Mouse (Mus musculus) forebrain, embryonic 15.5 days (tissue): ENCODE data around the gene D5Ertd579e. TPM values are rescaled to one million over a fixed set of nuclear protein-coding genes. Genes with fewer than 3 reads are reported as not detected.

ENCODE experiments used
- ATAC-seq: fragments of 200-750 bp; cut with Nextera tagmentation; replicated peaks from 2 replicates; pipeline ENCODE4 v1.8.0; 2017; ENCODE audit warnings: mild to moderate bottlenecking, moderate TSS enrichment, moderate library complexity
- H3K27ac ChIP-seq: fragments of 300-500 bp; sonication (generic); replicated peaks from 2 replicates; pipeline ENCODE4 v1.5.1; 2015; ENCODE audit warnings: mild to moderate bottlenecking, inconsistent platforms
- H3K27me3 ChIP-seq: fragments of 300-500 bp; sonication (generic); 2 replicates; pipeline ENCODE4 v1.6.1; 2015; ENCODE audit warnings: inconsistent platforms
- H3K36me3 ChIP-seq: fragments of 300-500 bp; sonication (generic); 2 replicates; pipeline ENCODE4 v1.6.1; 2015; ENCODE audit warnings: mild to moderate bottlenecking, inconsistent platforms
- H3K4me1 ChIP-seq: fragments of 300-500 bp; sonication (generic); 2 replicates; pipeline ENCODE4 v1.6.1; 2015; ENCODE audit warnings: inconsistent platforms
- H3K4me2 ChIP-seq: fragments of 300-500 bp; sonication (generic); replicated peaks from 2 replicates; pipeline ENCODE4 v1.6.1; 2015; ENCODE audit warnings: mild to moderate bottlenecking, inconsistent platforms
- H3K4me3 ChIP-seq: fragments of 300-500 bp; sonication (generic); 2 replicates; pipeline ENCODE4 v1.5.1; 2015; ENCODE audit warnings: mild to moderate bottlenecking, inconsistent platforms
- H3K9ac ChIP-seq: fragments of 300-500 bp; sonication (generic); replicated peaks from 2 replicates; pipeline ENCODE4 v1.6.1; 2015; ENCODE audit warnings: mild to moderate bottlenecking, inconsistent platforms
- H3K9me3 ChIP-seq: fragments of 300-500 bp; sonication (generic); 2 replicates; pipeline ENCODE4 v1.6.1; 2016; ENCODE audit warnings: inconsistent platforms
- WGBS: fragments of 180-500 bp; shearing (Covaris S2); methylation state at CpG from one replicate; pipeline ENCODE4 v1.1.7; 2015; ENCODE audit warnings: mixed read lengths; 5-methylcytosine and 5-hydroxymethylcytosine counted together
- polyA plus RNA-seq: library from polyadenylated mRNA; unstranded; fragments of >200 nt; fragmentation: Nextera tagmentation; extraction: Ambion mirVana; gene quantifications from 2 replicates; pipeline ENCODE4 v1.2.1, GENCODE M21; 2015

D5Ertd579e gene
- polyA plus RNA-seq, 1 experiment from 2014 or later = 35.1 TPM

DNA sequence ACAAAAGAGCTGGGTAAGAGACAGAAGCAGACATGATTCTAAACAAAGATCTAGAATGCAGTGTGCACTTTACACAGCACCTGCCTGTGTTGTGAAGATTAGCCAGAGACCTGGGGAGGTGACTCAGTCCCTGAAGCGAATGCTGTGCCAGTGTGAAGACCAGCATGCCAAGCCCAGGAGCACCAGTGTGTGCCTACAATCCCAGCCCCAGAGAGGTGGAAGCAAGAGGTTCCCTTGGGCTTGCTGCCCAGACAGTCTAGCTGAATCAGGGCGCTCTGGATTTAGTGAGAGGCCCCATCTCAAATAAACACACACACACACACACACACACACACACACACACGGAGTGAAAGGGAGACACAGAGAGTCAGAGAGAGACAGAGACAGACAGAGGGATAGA is 22.1 kb upstream of the D5Ertd579e start:
- 70% methylated on average over 3 of the region's 3 CpGs for WGBS
- Histone ChIP-seq H3K4me3 (no peak overlapping the region), H3K9me3 (no peaks in the 10 kb centered on the region), H3K27me3 (no peaks in the 10 kb centered on the region), H3K4me2 (no peak overlapping the region), H3K36me3 (no peaks in the 10 kb centered on the region), H3K9ac (no peak overlapping the region), H3K4me1 (peaks cover 5% of the 10 kb centered on the region), H3K27ac (no peak overlapping the region)
- ATAC-seq = no peak

GRCm38 (mm10) chr5:36716816-36717215 is 21.0 kb upstream of the D5Ertd579e start:
- H3K4me2 ChIP-seq = no peak overlapping the region
- no peak overlapping the region for H3K9ac ChIP-seq
- no peak overlapping the region for H3K27ac ChIP-seq
- peaks cover 8% of the 10 kb centered on the region for H3K4me1 ChIP-seq
- H3K36me3 ChIP-seq = no peaks in the 10 kb centered on the region
- no peak overlapping the region for H3K4me3 ChIP-seq
- no peak for ATAC-seq
- H3K9me3 ChIP-seq = no peaks in the 10 kb centered on the region
- 68% methylated on average over 2 of the region's 2 CpGs for WGBS
- H3K27me3 ChIP-seq = no peaks in the 10 kb centered on the region

GRCm38 (mm10) chr5:36714832-36715231 is 19.0 kb upstream of the D5Ertd579e start:
- ATAC-seq = no peak
- Histone ChIP-seq H3K9ac (no peak overlapping the region), H3K9me3 (no peaks in the 10 kb centered on the region), H3K4me3 (no peak overlapping the region), H3K27me3 (no peaks in the 10 kb centered on the region), H3K36me3 (no peaks in the 10 kb centered on the region), H3K27ac (no peak overlapping the region), H3K4me2 (no peak overlapping the region), H3K4me1 (peaks cover 8% of the 10 kb centered on the region)
- 73% methylated on average over 3 of the region's 3 CpGs for WGBS

- Histone ChIP-seq H3K4me1 (peaks cover 8% of the 10 kb centered on the region), H3K9me3 (no peaks in the 10 kb centered on the region), H3K36me3 (no peaks in the 10 kb centered on the region), H3K27me3 (no peaks in the 10 kb centered on the region), H3K4me3 (no peak overlapping the region), H3K27ac (no peak overlapping the region), H3K4me2 (no peak overlapping the region), H3K9ac (no peak overlapping the region)
- ATAC-seq = no peak
- 86% methylated on average over 6 of the region's 6 CpGs for WGBS
Observed at GRCm38 (mm10) chr5:36713693-36714092, 17.9 kb upstream of the D5Ertd579e start.

DNA sequence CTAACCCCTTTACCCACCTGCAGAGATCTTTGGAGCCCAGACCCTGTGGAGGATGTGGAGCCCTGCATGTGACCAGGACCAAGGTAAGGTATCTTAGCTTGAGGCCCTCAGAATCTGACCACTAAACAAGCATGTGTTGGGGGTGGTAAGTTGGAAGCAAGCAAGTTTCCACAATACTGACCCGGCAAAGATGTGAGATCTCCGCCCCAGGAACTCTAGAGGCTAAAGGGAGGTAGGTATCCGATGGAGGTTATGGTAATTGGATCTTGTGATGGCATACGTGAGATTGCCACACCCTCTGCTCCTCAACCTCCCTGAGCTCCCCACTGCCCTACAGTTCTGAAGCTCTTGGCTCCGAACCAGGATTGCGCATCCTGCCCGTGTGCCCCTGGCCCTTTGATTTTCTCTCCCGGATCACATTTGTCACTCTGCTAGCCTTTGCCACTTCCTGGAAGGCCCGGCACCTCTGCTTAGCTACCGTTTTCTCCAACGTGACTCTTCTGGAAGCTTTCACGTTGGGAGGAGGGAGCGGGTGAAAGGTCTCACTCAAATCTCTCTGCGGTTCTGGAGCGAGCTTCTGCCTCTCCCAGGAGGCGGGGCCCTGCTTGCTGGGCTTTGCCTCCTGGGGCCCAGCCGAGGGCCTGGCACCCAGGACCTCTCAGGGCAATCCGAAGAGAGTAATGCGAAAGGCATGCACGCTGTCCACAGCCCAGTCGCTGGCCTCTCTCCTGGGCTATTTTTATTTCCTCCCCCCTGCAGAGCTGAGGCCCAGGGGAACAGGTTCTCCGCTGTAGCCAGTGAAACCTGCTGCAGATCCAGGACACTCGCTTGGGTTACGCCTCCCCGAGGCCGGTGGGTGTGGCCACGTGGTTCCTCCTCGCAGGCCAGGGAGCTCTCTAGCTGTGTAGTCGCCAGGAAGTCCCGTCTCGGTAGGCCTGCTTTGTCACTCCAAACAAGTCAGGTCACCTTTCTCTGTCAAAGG is 17.0 kb upstream of the D5Ertd579e start:
- H3K4me2 ChIP-seq = peak overlapping the region; percentile 40
- H3K9me3 ChIP-seq = no peaks in the 10 kb centered on the region
- peak overlapping the region; percentile 22 for H3K4me3 ChIP-seq
- peaks cover 8% of the 10 kb centered on the region for H3K4me1 ChIP-seq
- no peaks in the 10 kb centered on the region for H3K36me3 ChIP-seq
- no peaks in the 10 kb centered on the region for H3K27me3 ChIP-seq
- 8% methylated on average over 31 of the region's 31 CpGs for WGBS
- 0 out of 2 replicates have a peak, but pooled peaks have one; percentile 57 for ATAC-seq
- H3K27ac ChIP-seq = no peak overlapping the region
- peak overlapping the region; percentile 17 for H3K9ac ChIP-seq

DNA sequence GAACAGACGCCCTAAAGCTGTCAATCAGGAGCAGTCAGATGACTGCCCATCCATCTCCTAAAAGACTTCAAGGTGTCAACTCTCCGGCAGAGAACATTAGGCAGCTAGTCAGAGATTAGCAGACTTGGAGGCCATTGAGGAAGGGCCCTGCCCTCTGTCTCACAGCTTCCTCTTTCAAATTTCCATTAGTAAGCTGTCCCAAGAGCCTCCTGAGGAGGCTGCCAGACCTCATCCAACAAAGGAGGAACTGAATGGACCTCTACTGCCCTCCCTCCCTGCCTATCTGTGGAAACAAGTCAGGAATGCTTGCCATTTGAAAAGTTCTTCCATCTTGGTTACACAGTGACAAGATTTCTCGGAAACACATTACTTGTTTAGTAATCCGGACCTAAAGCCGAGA is 16.0 kb upstream of the D5Ertd579e start:
- Histone ChIP-seq H3K27me3 (no peaks in the 10 kb centered on the region), H3K4me3 (no peak overlapping the region), H3K27ac (no peak overlapping the region), H3K36me3 (no peaks in the 10 kb centered on the region), H3K9ac (no peak overlapping the region), H3K4me1 (peaks cover 8% of the 10 kb centered on the region), H3K4me2 (no peak overlapping the region), H3K9me3 (no peaks in the 10 kb centered on the region)
- ATAC-seq = no peak
- 43% methylated on average over 5 of the region's 5 CpGs for WGBS

- WGBS = 82% methylated on average over 5 of the region's 5 CpGs
- Histone ChIP-seq H3K9ac (no peak overlapping the region), H3K27ac (no peak overlapping the region), H3K36me3 (no peaks in the 10 kb centered on the region), H3K27me3 (no peaks in the 10 kb centered on the region), H3K4me1 (no peaks in the 10 kb centered on the region), H3K9me3 (no peaks in the 10 kb centered on the region), H3K4me2 (no peak overlapping the region), H3K4me3 (no peak overlapping the region)
- ATAC-seq = no peak
Observed at GRCm38 (mm10) chr5:36705792-36706191, 10.0 kb upstream of the D5Ertd579e start.

DNA sequence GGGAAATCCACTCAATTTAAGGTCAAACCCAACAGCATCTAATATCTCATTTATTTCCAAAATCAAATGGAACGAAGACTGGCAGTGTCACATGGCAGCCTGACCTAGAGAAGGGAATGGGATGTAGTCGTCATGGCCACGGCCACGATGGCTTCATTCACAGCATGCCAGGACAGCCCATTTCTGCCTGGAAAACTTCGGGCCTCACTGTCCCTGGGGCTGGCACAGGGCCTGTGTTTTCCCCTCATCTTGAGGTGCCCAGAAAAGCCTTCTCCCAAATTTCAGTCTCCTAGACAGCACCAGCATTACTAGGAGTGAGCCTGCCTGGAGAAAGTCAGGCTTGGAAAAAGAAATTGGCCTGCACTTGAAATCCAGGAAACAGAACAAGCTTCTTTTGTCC is 9.6 kb upstream of the D5Ertd579e start:
- ATAC-seq = no peak
- 79% methylated on average over 5 of the region's 5 CpGs for WGBS
- H3K27me3 ChIP-seq = no peaks in the 10 kb centered on the region
- H3K9me3 ChIP-seq = no peaks in the 10 kb centered on the region
- no peak overlapping the region for H3K4me2 ChIP-seq
- no peak overlapping the region for H3K9ac ChIP-seq
- H3K4me1 ChIP-seq = no peaks in the 10 kb centered on the region
- no peaks in the 10 kb centered on the region for H3K36me3 ChIP-seq
- H3K4me3 ChIP-seq = no peak overlapping the region
- H3K27ac ChIP-seq = no peak overlapping the region

- no peaks in the 10 kb centered on the region for H3K27me3 ChIP-seq
- no peak overlapping the region for H3K4me3 ChIP-seq
- no peaks in the 10 kb centered on the region for H3K36me3 ChIP-seq
- H3K9ac ChIP-seq = no peak overlapping the region
- no peak for ATAC-seq
- no peaks in the 10 kb centered on the region for H3K4me1 ChIP-seq
- WGBS = 83% methylated on average over 6 of the region's 6 CpGs
- no peaks in the 10 kb centered on the region for H3K9me3 ChIP-seq
- H3K4me2 ChIP-seq = no peak overlapping the region
- no peak overlapping the region for H3K27ac ChIP-seq
Observed at GRCm38 (mm10) chr5:36704684-36705083, 8.9 kb upstream of the D5Ertd579e start.

DNA sequence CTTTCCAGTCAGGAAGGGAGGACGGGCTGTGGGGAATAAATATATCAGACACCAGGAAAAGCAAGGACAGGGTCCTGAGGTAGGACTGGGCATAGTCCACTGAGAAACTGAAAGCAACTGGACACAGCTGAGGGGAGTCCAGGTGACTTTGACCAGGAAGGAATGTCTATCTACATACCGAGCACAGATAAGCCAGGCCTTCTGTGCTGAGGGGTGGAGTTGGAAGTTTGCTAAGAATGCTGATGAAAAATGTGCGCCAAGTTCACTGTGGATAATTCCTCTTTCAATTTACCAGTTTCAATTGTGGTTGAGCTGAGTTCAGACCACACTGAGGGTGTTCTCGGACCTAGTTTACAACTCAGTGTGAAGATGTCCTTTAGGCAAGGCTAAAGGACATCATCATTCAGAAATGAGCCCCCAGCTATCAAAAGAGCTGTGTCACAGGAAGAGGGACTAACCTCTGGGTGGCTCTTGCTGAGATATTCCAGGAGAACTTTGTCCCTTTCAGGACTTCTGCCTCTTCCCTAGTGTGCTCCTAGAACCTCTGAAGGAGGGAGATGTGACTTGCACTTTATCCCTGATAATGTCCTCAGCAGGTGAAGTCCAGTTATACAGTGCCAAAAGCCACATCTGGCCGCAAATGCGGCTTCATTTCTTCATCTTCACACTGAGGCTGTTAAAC is 5.3 kb upstream of the D5Ertd579e start:
- H3K27ac ChIP-seq = no peak overlapping the region
- WGBS = 82% methylated on average over 6 of the region's 6 CpGs
- H3K36me3 ChIP-seq = no peaks in the 10 kb centered on the region
- ATAC-seq = no peak
- no peaks in the 10 kb centered on the region for H3K9me3 ChIP-seq
- no peak overlapping the region for H3K9ac ChIP-seq
- H3K4me2 ChIP-seq = no peak overlapping the region
- no peaks in the 10 kb centered on the region for H3K27me3 ChIP-seq
- peaks cover 6% of the 10 kb centered on the region for H3K4me1 ChIP-seq
- H3K4me3 ChIP-seq = no peak overlapping the region

DNA sequence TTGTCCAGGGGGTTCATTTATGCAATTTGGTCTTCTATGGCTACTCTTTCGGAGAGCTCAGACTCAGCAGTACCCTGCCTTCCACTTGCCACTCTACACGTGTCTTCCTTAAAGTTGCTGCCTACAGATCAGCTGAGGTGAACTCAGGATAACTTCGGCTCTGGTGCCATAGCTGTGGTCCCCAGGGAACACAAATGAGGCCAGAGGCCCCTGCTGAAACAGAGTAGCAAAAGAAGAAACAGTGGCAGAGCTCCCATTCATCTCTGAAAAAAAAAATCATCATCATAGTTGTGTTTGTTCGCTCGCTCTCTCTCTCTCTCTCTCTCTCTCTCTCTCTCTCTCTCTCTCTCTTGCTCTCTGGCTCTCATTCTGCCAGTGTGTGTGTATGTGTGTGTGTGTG is 2.9 kb upstream of the D5Ertd579e start:
- peaks cover 18% of the 10 kb centered on the region for H3K4me1 ChIP-seq
- no peaks in the 10 kb centered on the region for H3K27me3 ChIP-seq
- no peaks in the 10 kb centered on the region for H3K36me3 ChIP-seq
- H3K9me3 ChIP-seq = no peaks in the 10 kb centered on the region
- 73% methylated on average over 5 of the region's 5 CpGs for WGBS
- no peak overlapping the region for H3K27ac ChIP-seq
- no peak overlapping the region for H3K4me3 ChIP-seq
- no peak overlapping the region for H3K4me2 ChIP-seq
- no peak for ATAC-seq
- H3K9ac ChIP-seq = no peak overlapping the region

DNA sequence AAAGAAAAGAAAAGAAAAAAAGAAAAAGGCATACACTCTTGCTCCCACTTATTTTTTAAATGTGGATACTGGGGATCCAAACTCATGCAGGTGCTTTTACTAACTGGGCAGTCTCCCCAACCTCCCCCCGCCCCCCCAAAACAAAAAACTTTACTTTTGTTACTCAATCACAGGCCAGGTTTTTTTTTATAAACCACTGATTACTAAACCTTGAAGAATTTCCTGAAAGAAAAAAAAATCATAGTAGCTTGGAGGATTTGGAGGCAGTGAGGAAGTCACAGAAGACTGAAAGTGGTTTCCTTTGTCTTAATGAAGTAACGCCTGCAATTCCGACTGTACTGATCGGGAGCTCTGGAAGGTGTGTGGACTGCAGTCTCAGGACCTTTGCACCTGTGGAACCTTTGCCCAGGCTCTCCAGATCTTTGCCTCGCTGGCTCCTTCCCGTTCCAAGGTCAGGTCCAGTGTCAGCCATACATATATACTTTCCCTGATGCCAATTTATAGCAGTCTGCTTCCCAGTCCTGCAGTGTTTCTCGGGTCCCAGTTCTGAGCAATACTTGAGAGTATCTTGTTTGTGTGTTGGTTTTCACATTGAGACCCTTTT is 2.3 kb upstream of the D5Ertd579e start:
- Histone ChIP-seq H3K36me3 (no peaks in the 10 kb centered on the region), H3K9me3 (no peaks in the 10 kb centered on the region), H3K4me2 (no peak overlapping the region), H3K27me3 (no peaks in the 10 kb centered on the region), H3K4me1 (peaks cover 23% of the 10 kb centered on the region), H3K9ac (no peak overlapping the region), H3K27ac (no peak overlapping the region), H3K4me3 (no peak overlapping the region)
- WGBS = 79% methylated on average over 7 of the region's 7 CpGs
- no peak for ATAC-seq
